Mouse (Mus musculus): ENCODE data around the gene Hoxc12. TPM values are rescaled to one million over a fixed set of nuclear protein-coding genes. Genes with fewer than 3 reads are reported as not detected.
A peak's percentile ranks its signal among the peaks of the same experiment; 100 is the strongest.

The Hoxc12 gene
- polyA plus RNA-seq, 1 experiment from 2014 or later = not detected

- ATAC-seq (replicated peaks; ENCODE audit: insufficient number of reproducible peaks, low FRiP score, low TSS enrichment) = no peak
- Histone ChIP-seq H3K4me1 (ENCODE audit: control insufficient read depth, insufficient read depth, low read length) (no peaks in the 10 kb centered on the region), H3K4me2 (no peak overlapping the region), H3K36me3 (ENCODE audit: control insufficient read depth, insufficient read depth, low read length) (no peaks in the 10 kb centered on the region), H3K9me3 (replicated peaks; ENCODE audit: control insufficient read depth, low read length) (no peaks in the 10 kb centered on the region), H3K27me3 (ENCODE audit: control insufficient read depth, insufficient read depth, low read length) (peaks cover 100% of the 10 kb centered on the region), H3K27ac (ENCODE audit: low read depth, low read length) (no peak overlapping the region), H3K9ac (ENCODE audit: low read depth, low read length) (no peak overlapping the region), H3K4me3 (ENCODE audit: low read depth, low read length) (no peak overlapping the region)
- WGBS (ENCODE audit: insufficient replicate concordance) = 2% methylated on average over 23 of the region's 23 CpGs
These were observed 4.7 kb upstream of the Hoxc12 start for GRCm38 (mm10) chr15:102931706-102932358.

- Histone ChIP-seq H3K9ac (ENCODE audit: low read depth, low read length) (no peak overlapping the region), H3K36me3 (ENCODE audit: control insufficient read depth, insufficient read depth, low read length) (no peaks in the 10 kb centered on the region), H3K9me3 (replicated peaks; ENCODE audit: control insufficient read depth, low read length) (no peaks in the 10 kb centered on the region), H3K4me2 (no peak overlapping the region), H3K4me3 (ENCODE audit: low read depth, low read length) (no peak overlapping the region), H3K27me3 (ENCODE audit: control insufficient read depth, insufficient read depth, low read length) (peaks cover 100% of the 10 kb centered on the region), H3K27ac (ENCODE audit: low read depth, low read length) (no peak overlapping the region), H3K4me1 (ENCODE audit: control insufficient read depth, insufficient read depth, low read length) (no peaks in the 10 kb centered on the region)
- no peak for ATAC-seq (replicated peaks; ENCODE audit: insufficient number of reproducible peaks, low FRiP score, low TSS enrichment)
- 4% methylated on average over 12 of the region's 12 CpGs for WGBS (ENCODE audit: insufficient replicate concordance)
These were observed 2.1 kb upstream of the Hoxc12 start for GRCm38 (mm10) chr15:102934438-102934837.

- Histone ChIP-seq H3K27me3 (ENCODE audit: control insufficient read depth, insufficient read depth, low read length) (peaks cover 100% of the 10 kb centered on the region), H3K9ac (ENCODE audit: low read depth, low read length) (no peak overlapping the region), H3K4me3 (ENCODE audit: low read depth, low read length) (no peak overlapping the region), H3K27ac (ENCODE audit: low read depth, low read length) (no peak overlapping the region), H3K9me3 (replicated peaks; ENCODE audit: control insufficient read depth, low read length) (no peaks in the 10 kb centered on the region), H3K36me3 (ENCODE audit: control insufficient read depth, insufficient read depth, low read length) (no peaks in the 10 kb centered on the region), H3K4me2 (no peak overlapping the region), H3K4me1 (ENCODE audit: control insufficient read depth, insufficient read depth, low read length) (no peaks in the 10 kb centered on the region)
- no peak for ATAC-seq (replicated peaks; ENCODE audit: insufficient number of reproducible peaks, low FRiP score, low TSS enrichment)
- under 1% methylated on average over 26 of the region's 27 CpGs for WGBS (ENCODE audit: insufficient replicate concordance)
These were observed 1.7 kb upstream of the Hoxc12 start for GRCm38 (mm10) chr15:102934897-102935296.

GRCm38 (mm10) chr15:102937036-102937666 is 594 bp downstream of the Hoxc12 start:
- Histone ChIP-seq H3K4me1 (ENCODE audit: control insufficient read depth, insufficient read depth, low read length) (no peaks in the 10 kb centered on the region), H3K4me3 (ENCODE audit: low read depth, low read length) (no peak overlapping the region), H3K27me3 (ENCODE audit: control insufficient read depth, insufficient read depth, low read length) (peaks cover 100% of the 10 kb centered on the region), H3K36me3 (ENCODE audit: control insufficient read depth, insufficient read depth, low read length) (no peaks in the 10 kb centered on the region), H3K9me3 (replicated peaks; ENCODE audit: control insufficient read depth, low read length) (no peaks in the 10 kb centered on the region), H3K27ac (ENCODE audit: low read depth, low read length) (no peak overlapping the region), H3K4me2 (no peak overlapping the region), H3K9ac (ENCODE audit: low read depth, low read length) (no peak overlapping the region)
- no peak for ATAC-seq (replicated peaks; ENCODE audit: insufficient number of reproducible peaks, low FRiP score, low TSS enrichment)
- WGBS (ENCODE audit: insufficient replicate concordance) = 2% methylated on average over 50 of the region's 50 CpGs

GRCm38 (mm10) chr15:102939256-102940155 is 2.9 kb downstream of the Hoxc12 start:
- Histone ChIP-seq H3K4me2 (peak overlapping the region; percentile 6; the same call in 1 of the 2 replicates), H3K36me3 (ENCODE audit: control insufficient read depth, insufficient read depth, low read length) (no peaks in the 10 kb centered on the region), H3K27me3 (ENCODE audit: control insufficient read depth, insufficient read depth, low read length) (peaks cover 99% of the 10 kb centered on the region), H3K9ac (ENCODE audit: low read depth, low read length) (no peak overlapping the region), H3K4me3 (ENCODE audit: low read depth, low read length) (no peak overlapping the region), H3K4me1 (ENCODE audit: control insufficient read depth, insufficient read depth, low read length) (no peaks in the 10 kb centered on the region), H3K27ac (ENCODE audit: low read depth, low read length) (no peak overlapping the region), H3K9me3 (replicated peaks; ENCODE audit: control insufficient read depth, low read length) (no peaks in the 10 kb centered on the region)
- WGBS (ENCODE audit: insufficient replicate concordance) = under 1% methylated on average over 34 of the region's 34 CpGs
- ATAC-seq (replicated peaks; ENCODE audit: insufficient number of reproducible peaks, low FRiP score, low TSS enrichment) = no peak

- Histone ChIP-seq H3K9me3 (replicated peaks; ENCODE audit: control insufficient read depth, low read length) (no peaks in the 10 kb centered on the region), H3K9ac (ENCODE audit: low read depth, low read length) (no peak overlapping the region), H3K4me1 (ENCODE audit: control insufficient read depth, insufficient read depth, low read length) (no peaks in the 10 kb centered on the region), H3K4me2 (peak overlapping the region; percentile 63), H3K27ac (ENCODE audit: low read depth, low read length) (no peak overlapping the region), H3K27me3 (ENCODE audit: control insufficient read depth, insufficient read depth, low read length) (peaks cover 97% of the 10 kb centered on the region), H3K4me3 (ENCODE audit: low read depth, low read length) (peak overlapping the region; percentile 40), H3K36me3 (ENCODE audit: control insufficient read depth, insufficient read depth, low read length) (no peaks in the 10 kb centered on the region)
- ATAC-seq (replicated peaks; ENCODE audit: insufficient number of reproducible peaks, low FRiP score, low TSS enrichment) = no peak
- WGBS (ENCODE audit: insufficient replicate concordance) = under 1% methylated on average over 52 of the region's 53 CpGs
These were observed 6.3 kb downstream of the Hoxc12 start for GRCm38 (mm10) chr15:102942739-102943467.

- no peaks in the 10 kb centered on the region for H3K4me1 ChIP-seq (ENCODE audit: control insufficient read depth, insufficient read depth, low read length)
- H3K27ac ChIP-seq (ENCODE audit: low read depth, low read length) = no peak overlapping the region
- no peak for ATAC-seq (replicated peaks; ENCODE audit: insufficient number of reproducible peaks, low FRiP score, low TSS enrichment)
- H3K9me3 ChIP-seq (replicated peaks; ENCODE audit: control insufficient read depth, low read length) = no peaks in the 10 kb centered on the region
- peak overlapping the region; percentile 63 for H3K4me2 ChIP-seq
- no peak overlapping the region for H3K9ac ChIP-seq (ENCODE audit: low read depth, low read length)
- WGBS (ENCODE audit: insufficient replicate concordance) = 4% methylated on average over 5 of the region's 5 CpGs
- peaks cover 97% of the 10 kb centered on the region for H3K27me3 ChIP-seq (ENCODE audit: control insufficient read depth, insufficient read depth, low read length)
- H3K36me3 ChIP-seq (ENCODE audit: control insufficient read depth, insufficient read depth, low read length) = no peaks in the 10 kb centered on the region
- H3K4me3 ChIP-seq (ENCODE audit: low read depth, low read length) = peak overlapping the region; percentile 40; the same call in 1 of the 2 replicates
These were observed 6.9 kb downstream of the Hoxc12 start for GRCm38 (mm10) chr15:102943468-102943813.

All from heart, embryonic 11.5 days (tissue).